Mouse (Mus musculus) hindbrain, postnatal 0 days (tissue): ENCODE measurements around the gene E030018B13Rik. TPM values are rescaled to one million over a fixed set of nuclear protein-coding genes. Genes with fewer than 3 reads are reported as not detected.

Experiments used
- ATAC-seq: fragments of 200-750 bp; cut with Nextera tagmentation; 2 replicates; pipeline ENCODE4 v1.8.0; 2017; ENCODE audit warnings: mild to moderate bottlenecking, moderate TSS enrichment, moderate library complexity
- DNase-seq: peaks from one replicate; pipeline ENCODE4 v3.0.0-alpha.2; 2015; ENCODE audit warnings: low spot score
- H3K27ac ChIP-seq: fragments of 300-500 bp; sonication (generic); 2 replicates; pipeline ENCODE4 v1.5.1; 2014; ENCODE audit warnings: mild to moderate bottlenecking
- H3K27me3 ChIP-seq: fragments of 300-500 bp; sonication (generic); 2 replicates; pipeline ENCODE4 v1.6.1; 2014; ENCODE audit warnings: low read length, mixed read lengths; ENCODE audit not compliant: insufficient read depth
- H3K36me3 ChIP-seq: fragments of 300-500 bp; sonication (generic); 2 replicates; pipeline ENCODE4 v1.6.1; 2014; ENCODE audit warnings: low read length, mixed read lengths; ENCODE audit not compliant: insufficient read depth
- H3K4me1 ChIP-seq: fragments of 300-500 bp; sonication (generic); 2 replicates; pipeline ENCODE4 v1.6.1; 2014; ENCODE audit warnings: antibody characterized with exemption, low read length, mixed read lengths; ENCODE audit not compliant: insufficient read depth
- H3K4me2 ChIP-seq: fragments of 300-500 bp; sonication (generic); 2 replicates; pipeline ENCODE4 v1.6.1; 2014; ENCODE audit warnings: low read depth, mild to moderate bottlenecking, low read length, moderate library complexity, mixed read lengths
- H3K4me3 ChIP-seq: fragments of 300-500 bp; sonication (generic); 2 replicates; pipeline ENCODE4 v1.5.1; 2014; ENCODE audit warnings: low read length
- H3K9ac ChIP-seq: fragments of 300-500 bp; sonication (generic); replicated peaks from 2 replicates; pipeline ENCODE4 v1.6.1; 2014; ENCODE audit warnings: mild to moderate bottlenecking, low read length, moderate library complexity, mixed read lengths
- H3K9me3 ChIP-seq: fragments of 300-500 bp; sonication (generic); 2 replicates; pipeline ENCODE4 v1.6.1; 2016; ENCODE audit warnings: low read length, mixed read lengths
- CTCF ChIP-seq: IDR thresholded peaks from 2 replicates; pipeline ENCODE4 v1.5.1; 2016; ENCODE audit warnings: antibody characterized with exemption, control low read depth, low read depth
- WGBS: fragments of 180-500 bp; shearing (Covaris S2); extraction: QIAGEN DNeasy Blood & Tissue Kit; methylation state at CpG from one replicate; pipeline ENCODE4 v1.1.7; 2014; 5-methylcytosine and 5-hydroxymethylcytosine counted together
- polyA plus RNA-seq: library from polyadenylated mRNA; unstranded; fragments of >200 nt; fragmentation: Nextera tagmentation; extraction: Ambion mirVana; gene quantifications from 2 replicates; pipeline ENCODE4 v1.2.1, GENCODE M21; 2015
- total RNA-seq: library from RNA; depleted of rRNA; stranded (reverse); fragments of >200 nt; gene quantifications from 2 replicates; pipeline ENCODE4 v1.2.3, GENCODE M21; 2014

E030018B13Rik gene
- total and polyA plus RNA-seq, 2 experiments from 2014 or later = not detected

DNA sequence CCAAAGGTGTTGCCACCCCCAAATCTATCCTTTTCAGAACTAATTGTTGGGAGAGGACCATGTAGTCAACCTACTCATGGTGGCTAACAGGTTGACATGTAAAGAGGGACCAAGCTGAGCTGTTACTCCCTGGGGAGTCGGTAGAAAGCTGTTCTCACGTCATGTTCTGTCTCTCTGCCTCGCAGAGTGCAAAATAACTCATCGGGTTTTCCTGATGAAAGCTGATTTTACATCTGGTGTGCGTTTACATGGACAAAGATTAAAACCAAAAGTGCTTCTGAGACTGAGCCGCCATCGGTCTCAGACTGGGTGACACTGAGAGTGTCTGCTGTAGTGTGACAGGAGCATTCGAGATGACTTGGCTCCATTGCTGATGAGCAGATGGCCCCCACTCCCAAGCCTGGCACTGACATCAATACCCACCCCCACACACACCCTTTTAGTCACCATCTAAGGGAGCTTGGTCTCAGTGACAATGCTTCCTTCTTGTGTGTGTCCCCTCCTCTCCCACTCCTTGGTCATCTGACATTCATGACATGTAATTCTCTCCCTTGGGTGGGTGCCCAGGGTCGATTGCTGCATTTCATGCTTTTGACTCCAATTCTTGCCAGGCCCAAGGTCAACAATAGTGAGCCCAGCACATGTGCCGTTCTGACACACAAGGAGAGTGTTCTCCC, 34.4 kb downstream of the E030018B13Rik start:
- DNase-seq = peak; percentile 61
- Histone ChIP-seq H3K4me3 (no peak overlapping the region), H3K9me3 (no peaks in the 10 kb centered on the region), H3K27ac (peak overlapping the region; percentile 41; the same call in 1 of the 2 replicates), H3K4me2 (no peak overlapping the region), H3K9ac (no peak overlapping the region), H3K27me3 (no peaks in the 10 kb centered on the region), H3K4me1 (no peaks in the 10 kb centered on the region), H3K36me3 (no peaks in the 10 kb centered on the region)
- 48% methylated on average over 10 of the region's 10 CpGs for WGBS
- peak; percentile 89 for ATAC-seq
- no peak for TF ChIP-seq CTCF

DNA sequence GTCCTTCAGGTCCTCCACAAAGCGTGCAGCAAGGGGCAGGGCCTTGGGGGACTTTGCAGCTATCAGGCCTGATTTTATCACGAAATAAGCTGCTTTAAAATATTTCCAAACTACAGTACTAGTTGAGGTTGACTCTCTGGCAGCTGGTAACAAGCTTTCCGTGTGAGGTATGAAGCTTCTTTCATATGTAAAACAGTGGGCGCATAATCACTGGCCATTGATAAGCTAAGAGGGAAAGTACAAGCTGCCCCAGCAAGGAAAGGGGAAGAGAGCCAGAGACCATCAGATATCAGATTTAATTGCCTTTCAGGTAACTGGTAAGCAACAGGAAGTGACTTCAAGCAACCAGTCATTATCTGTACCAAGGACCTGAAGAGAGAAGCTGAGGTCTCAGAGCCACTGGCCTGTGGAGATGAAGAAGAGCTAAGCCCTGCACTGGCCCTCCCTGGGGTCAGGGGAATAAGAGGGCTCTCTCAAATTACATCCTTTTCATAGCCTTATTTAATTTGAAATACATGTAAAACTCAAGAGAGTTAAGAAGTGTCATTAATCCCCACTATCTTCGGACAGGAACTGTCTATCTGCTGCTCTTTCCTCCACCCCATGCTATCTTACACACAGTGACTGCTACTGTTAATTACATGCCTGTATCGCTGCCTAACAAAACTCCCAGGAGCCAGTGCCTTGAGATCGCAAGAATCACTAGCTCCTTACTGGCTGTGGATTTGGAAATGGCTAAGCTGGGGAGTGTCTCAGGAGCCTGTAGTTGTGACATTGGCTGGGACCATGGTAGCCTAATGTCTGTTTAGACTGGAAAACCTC, 35.6 kb downstream of the E030018B13Rik start:
- Histone ChIP-seq H3K4me1 (peaks cover 7% of the 10 kb centered on the region), H3K4me2 (no peak overlapping the region), H3K36me3 (no peaks in the 10 kb centered on the region), H3K4me3 (no peak overlapping the region), H3K27me3 (no peaks in the 10 kb centered on the region), H3K9me3 (no peaks in the 10 kb centered on the region), H3K27ac (no peak overlapping the region), H3K9ac (no peak overlapping the region)
- 52% methylated on average over 7 of the region's 7 CpGs for WGBS
- ATAC-seq (no peak), DNase-seq (no peak)
- TF ChIP-seq CTCF = no peak

DNA sequence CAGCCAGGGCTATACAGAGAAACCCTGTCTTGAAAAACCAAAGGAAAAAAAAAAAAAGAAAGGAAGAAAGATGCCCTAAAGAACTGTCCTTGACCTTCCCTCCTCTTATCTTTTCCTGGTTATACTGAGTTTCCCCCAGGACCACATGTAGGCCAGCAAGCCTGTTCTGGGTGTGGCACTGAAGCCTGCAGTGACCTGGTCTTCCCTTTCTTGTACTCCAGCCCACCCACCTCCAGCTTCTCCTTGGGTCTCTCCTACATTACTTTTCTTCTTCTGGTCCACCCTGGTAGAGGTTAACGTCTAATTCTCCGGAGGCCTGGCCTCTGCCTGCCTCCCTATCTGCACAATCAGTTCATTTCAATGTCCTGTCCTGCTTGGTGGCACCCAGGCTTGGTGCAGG, 38.8 kb downstream of the E030018B13Rik start:
- H3K4me3 ChIP-seq = no peak overlapping the region
- no peaks in the 10 kb centered on the region for H3K36me3 ChIP-seq
- no peak overlapping the region for H3K9ac ChIP-seq
- TF ChIP-seq CTCF = no peak
- no peaks in the 10 kb centered on the region for H3K9me3 ChIP-seq
- no peak overlapping the region for H3K27ac ChIP-seq
- H3K4me2 ChIP-seq = no peak overlapping the region
- no peaks in the 10 kb centered on the region for H3K27me3 ChIP-seq
- peaks cover 25% of the 10 kb centered on the region for H3K4me1 ChIP-seq
- WGBS = 83% methylated on average over 2 of the region's 2 CpGs
- no peak for DNase-seq
- no peak for ATAC-seq

DNA sequence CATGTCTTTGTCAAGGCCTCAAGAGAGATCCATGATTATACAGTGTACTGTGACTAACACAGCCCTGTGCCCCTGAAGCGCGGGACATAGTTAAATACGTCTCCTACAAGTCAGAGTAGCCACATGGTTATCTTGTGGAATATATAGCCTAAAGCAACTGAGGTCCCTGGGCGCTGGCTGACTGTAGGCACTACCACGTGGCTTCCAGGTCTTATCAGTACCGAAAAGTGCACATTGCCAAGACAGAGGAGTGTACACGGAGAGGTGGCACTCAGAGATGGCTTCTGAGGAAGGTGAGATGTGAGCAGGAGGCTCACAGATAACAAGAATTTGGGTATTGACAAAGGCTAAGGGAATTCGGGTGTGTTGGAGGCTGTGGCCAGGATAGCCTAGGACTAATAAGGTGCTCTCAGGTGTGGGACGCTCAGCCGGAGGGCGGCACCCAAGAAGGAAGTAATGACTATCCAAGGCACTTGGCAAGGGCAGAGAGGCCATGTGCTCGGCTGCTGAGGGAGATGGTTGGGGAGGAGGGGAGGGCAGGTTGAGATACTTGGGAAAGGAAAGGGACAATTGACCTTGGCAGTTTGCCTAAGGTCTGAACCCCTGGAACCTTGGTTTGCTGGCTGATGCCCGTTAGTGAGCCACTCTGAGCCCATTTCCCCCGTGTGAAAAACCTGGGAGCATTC, 39.6 kb downstream of the E030018B13Rik start:
- DNase-seq (no peak), ATAC-seq (no peak)
- Histone ChIP-seq H3K4me3 (no peak overlapping the region), H3K9me3 (no peaks in the 10 kb centered on the region), H3K9ac (no peak overlapping the region), H3K27ac (peak overlapping the region; percentile 29; the same call in 1 of the 2 replicates), H3K4me1 (peaks cover 25% of the 10 kb centered on the region), H3K27me3 (no peaks in the 10 kb centered on the region), H3K36me3 (no peaks in the 10 kb centered on the region), H3K4me2 (no peak overlapping the region)
- WGBS = 66% methylated on average over 14 of the region's 14 CpGs
- TF ChIP-seq CTCF = no peak

DNA sequence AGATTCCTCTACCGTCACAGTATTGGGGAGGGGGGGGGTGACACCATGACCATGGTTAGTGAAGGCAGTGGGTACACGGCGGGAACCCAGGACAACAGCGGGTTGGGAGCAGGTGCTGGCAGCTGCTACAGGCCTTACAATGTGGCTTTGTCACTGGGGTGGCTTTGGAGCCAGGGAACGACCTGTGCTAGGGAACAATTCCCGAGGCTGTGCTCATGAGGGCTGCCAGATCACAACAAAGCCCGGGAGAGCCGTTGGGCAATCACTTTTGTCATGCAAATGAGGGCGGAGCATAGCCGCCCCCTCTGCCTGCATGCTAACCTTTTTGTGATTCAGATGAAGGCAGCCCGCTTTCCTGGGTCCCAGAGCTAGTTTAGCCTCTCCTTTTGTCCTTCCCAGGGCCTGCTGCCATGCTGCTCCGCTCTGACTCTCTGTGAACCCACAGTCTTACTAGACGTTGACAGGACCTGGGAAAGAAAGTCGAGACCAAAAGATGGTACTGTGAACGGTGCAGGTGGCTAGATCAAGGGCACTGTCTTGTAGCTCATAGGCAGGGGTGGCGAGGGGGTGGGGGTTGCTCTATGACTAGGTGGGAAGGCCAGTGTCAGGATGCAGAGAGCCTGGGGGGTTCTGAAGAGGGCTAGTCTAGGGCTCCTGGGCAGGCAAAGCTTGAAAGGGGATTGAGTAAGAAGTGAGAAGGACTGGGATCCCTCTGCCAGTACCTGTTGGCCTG, 40.5 kb downstream of the E030018B13Rik start:
- no peak overlapping the region for H3K9ac ChIP-seq
- no peak for TF ChIP-seq CTCF
- H3K4me1 ChIP-seq = peaks cover 25% of the 10 kb centered on the region
- H3K27ac ChIP-seq = peak overlapping the region; percentile 56; the same call in 1 of the 2 replicates
- WGBS = 13% methylated on average over 16 of the region's 16 CpGs
- no peak overlapping the region for H3K4me2 ChIP-seq
- ATAC-seq = peak; percentile 82
- no peaks in the 10 kb centered on the region for H3K36me3 ChIP-seq
- no peak overlapping the region for H3K4me3 ChIP-seq
- H3K9me3 ChIP-seq = no peaks in the 10 kb centered on the region
- peak; percentile 79 for DNase-seq
- H3K27me3 ChIP-seq = no peaks in the 10 kb centered on the region
